Mouse (Mus musculus) CH12.LX (cell line): ENCODE measurements around the gene Micall2. TPM values are rescaled to one million over a fixed set of nuclear protein-coding genes. Genes with fewer than 3 reads are reported as not detected.

ENCODE experiments used
- DNase-seq: peaks from one replicate; pipeline ENCODE4 v3.0.0-alpha.2; 2013; ENCODE audit errors: extremely low read depth
- H3K27ac ChIP-seq: 2 replicates; pipeline ENCODE4 v1.5.1; 2012; ENCODE audit warnings: low read depth, mild to moderate bottlenecking, control low read depth, moderate library complexity; ENCODE audit not compliant: insufficient read depth
- H3K27me3 ChIP-seq: replicated peaks from 2 replicates; pipeline ENCODE3; 2012; ENCODE audit warnings: inconsistent platforms
- H3K36me3 ChIP-seq, 2 experiments: replicated peaks in 1 of 2; 2 replicates each; pipeline versions ENCODE3 to v1.6.1; 2012; ENCODE audit warnings: inconsistent platforms in 1 of 2, low read length in 1 of 2, mild to moderate bottlenecking in 1 of 2, mixed read lengths in 1 of 2, moderate library complexity in 1 of 2; ENCODE audit not compliant: control insufficient read depth in 1 of 2, insufficient read depth in 1 of 2
- H3K4me1 ChIP-seq, 2 experiments: 2 replicates each; pipeline ENCODE4 v1.6.1; 2012; ENCODE audit warnings: inconsistent platforms in 1 of 2, moderate library complexity in 1 of 2; ENCODE audit not compliant: insufficient read depth in 2 of 2, control insufficient read depth in 1 of 2
- H3K4me2 ChIP-seq: 2 replicates; pipeline ENCODE4 v1.6.1; 2012; ENCODE audit warnings: low read depth, mild to moderate bottlenecking, control low read depth; ENCODE audit not compliant: poor library complexity, insufficient read depth, severe bottlenecking
- H3K4me3 ChIP-seq, 3 experiments: fragments of 150-350 bp in 1 of 3; sonication (generic) in 1 of 3; replicated peaks in 1 of 3; 2 replicates each; pipeline versions ENCODE3 to v1.5.1; 2011 to 2012; ENCODE audit warnings: low read depth in 2 of 3, low read length in 2 of 3, mild to moderate bottlenecking in 2 of 3, moderate library complexity in 2 of 3, control low read depth in 1 of 3, improper control_type of control experiment in 1 of 3, inconsistent platforms in 1 of 3, mixed read lengths in 1 of 3; ENCODE audit not compliant: poor library complexity in 1 of 3
- H3K79me2 ChIP-seq: replicated peaks from 2 replicates; pipeline ENCODE4 v1.6.1; 2012; ENCODE audit warnings: mild to moderate bottlenecking, moderate library complexity; ENCODE audit not compliant: control insufficient read depth, poor library complexity, insufficient read depth, severe bottlenecking; ENCODE audit errors: extremely low read depth
- H3K9ac ChIP-seq: 2 replicates; pipeline ENCODE4 v1.6.1; 2012; ENCODE audit warnings: low read depth, mild to moderate bottlenecking, control low read depth, moderate library complexity; ENCODE audit not compliant: insufficient read depth
- H3K9me3 ChIP-seq: replicated peaks from 2 replicates; pipeline ENCODE3; 2012; ENCODE audit warnings: low read length, inconsistent platforms, mixed read lengths
- BHLHE40 ChIP-seq: IDR thresholded peaks from 2 replicates; pipeline ENCODE4 v1.6.1; 2011; ENCODE audit warnings: mild to moderate bottlenecking, low read depth, low read length, improper control_type of control experiment
- CHD1 ChIP-seq: IDR thresholded peaks from 2 replicates; pipeline ENCODE4 v1.6.1; 2012; ENCODE audit warnings: low read depth, low read length, improper control_type of control experiment, inconsistent platforms
- E2F4 ChIP-seq: IDR thresholded peaks from 2 replicates; pipeline ENCODE4 v1.6.1; 2011; ENCODE audit warnings: low read depth, low read length, improper control_type of control experiment; ENCODE audit not compliant: insufficient replicate concordance
- ELF1 ChIP-seq: IDR thresholded peaks from 2 replicates; pipeline ENCODE4 v1.6.1; 2014; ENCODE audit warnings: low read depth, mild to moderate bottlenecking, inconsistent platforms, low read length, improper control_type of control experiment
- EP300 ChIP-seq: IDR thresholded peaks from 2 replicates; pipeline ENCODE4 v1.6.1; 2011; ENCODE audit warnings: low read length, improper control_type of control experiment
- ETS1 ChIP-seq: conservative IDR thresholded peaks from 2 replicates; pipeline ENCODE4 v1.6.1; 2012; ENCODE audit warnings: low read depth, mild to moderate bottlenecking, inconsistent platforms, low read length, improper control_type of control experiment, moderate library complexity
- HCFC1 ChIP-seq: IDR thresholded peaks from 2 replicates; pipeline ENCODE4 v1.6.1; 2012; ENCODE audit warnings: low read depth, mild to moderate bottlenecking, inconsistent platforms, low read length, improper control_type of control experiment
- IRF4 ChIP-seq: IDR thresholded peaks from 2 replicates; pipeline ENCODE4 v1.6.1; 2014; ENCODE audit warnings: low read depth, mild to moderate bottlenecking, inconsistent platforms, low read length, improper control_type of control experiment
- MAX ChIP-seq: IDR thresholded peaks from 2 replicates; pipeline ENCODE4 v1.6.1; 2011; ENCODE audit warnings: low read length, improper control_type of control experiment
- MEF2A ChIP-seq: IDR thresholded peaks from 2 replicates; pipeline ENCODE4 v1.6.1; 2014; ENCODE audit warnings: low read depth, mild to moderate bottlenecking, inconsistent platforms, low read length, improper control_type of control experiment, borderline replicate concordance
- MXI1 ChIP-seq: IDR thresholded peaks from 2 replicates; pipeline ENCODE4 v1.6.1; 2011; ENCODE audit warnings: mild to moderate bottlenecking, low read depth, low read length, improper control_type of control experiment
- MYC ChIP-seq: IDR thresholded peaks from 2 replicates; pipeline ENCODE4 v1.6.1; 2011; ENCODE audit warnings: low read depth, mild to moderate bottlenecking, improper control_type of control experiment, low read length
- NRF1 ChIP-seq: IDR thresholded peaks from 2 replicates; pipeline ENCODE4 v1.6.1; 2014; ENCODE audit warnings: low read depth, mild to moderate bottlenecking, inconsistent platforms, low read length, improper control_type of control experiment, moderate library complexity
- POLR2A ChIP-seq: IDR thresholded peaks from 2 replicates; pipeline ENCODE4 v1.6.1; 2011; ENCODE audit warnings: low read depth, mild to moderate bottlenecking, improper control_type of control experiment, low read length
- SIN3A ChIP-seq: IDR thresholded peaks from 2 replicates; pipeline ENCODE4 v1.6.1; 2012; ENCODE audit warnings: low read length, improper control_type of control experiment, inconsistent platforms
- TCF12 ChIP-seq: IDR thresholded peaks from 2 replicates; pipeline ENCODE4 v1.6.1; 2014; ENCODE audit warnings: low read depth, mild to moderate bottlenecking, inconsistent platforms, low read length, improper control_type of control experiment
- UBTF ChIP-seq: IDR thresholded peaks from 2 replicates; pipeline ENCODE4 v1.6.1; 2012; ENCODE audit warnings: low read depth, mild to moderate bottlenecking, inconsistent platforms, low read length, improper control_type of control experiment, moderate library complexity
- USF1 ChIP-seq: IDR thresholded peaks from 2 replicates; pipeline ENCODE4 v1.6.1; 2014; ENCODE audit warnings: low read depth, mild to moderate bottlenecking, inconsistent platforms, low read length, improper control_type of control experiment
- USF2 ChIP-seq: conservative IDR thresholded peaks from 2 replicates; pipeline ENCODE4 v1.6.1; 2011; ENCODE audit warnings: low read depth, low read length, improper control_type of control experiment
- ZMIZ1 ChIP-seq: IDR thresholded peaks from 2 replicates; pipeline ENCODE4 v1.6.1; 2012; ENCODE audit warnings: low read depth, mild to moderate bottlenecking, inconsistent platforms, low read length, improper control_type of control experiment
- ZNF384 ChIP-seq: IDR thresholded peaks from 2 replicates; pipeline ENCODE4 v1.6.1; 2012; ENCODE audit warnings: low read depth, low read length, improper control_type of control experiment, inconsistent platforms
- dilution Hi-C: fragments of 300-500 bp; cut with MboI; formaldehyde crosslinking; loops from 2 replicates; pipeline ENCODE4 v1.14.3; 2020; ENCODE audit warnings: low sequenced_read_pairs; ENCODE audit not compliant: extremely low pct_unique_long_range_greater_than_20kb, extremely low pct_ligation_motif_present
- in situ Hi-C: fragments of 300-500 bp; cut with MboI; formaldehyde crosslinking; loops from 3 replicates; pipeline ENCODE4 v1.14.3; 2019; ENCODE audit warnings: low sequenced_read_pairs, low pct_ligation_motif_present, low pct_unique_long_range_greater_than_20kb, mixed read lengths
- polyA plus RNA-seq: library from polyadenylated mRNA; unstranded; fragments of >175 nt; gene quantifications from 2 replicates; pipeline ENCODE4 v1.2.1, GENCODE M21; 2012; ENCODE audit warnings: low read depth; ENCODE audit not compliant: insufficient read length
- total RNA-seq, 2 experiments: library from RNA; depleted of rRNA; stranded (reverse); fragments of 300-350 nt in 1 of 2; fragments of >200 nt in 1 of 2; gene quantifications; 2 replicates each; pipeline ENCODE4 v1.2.3; 2012 to 2014

Gene Micall2
- total and polyA plus RNA-seq, 3 experiments, result 1.3 to 3.0 (median 1.7) TPM

DNA sequence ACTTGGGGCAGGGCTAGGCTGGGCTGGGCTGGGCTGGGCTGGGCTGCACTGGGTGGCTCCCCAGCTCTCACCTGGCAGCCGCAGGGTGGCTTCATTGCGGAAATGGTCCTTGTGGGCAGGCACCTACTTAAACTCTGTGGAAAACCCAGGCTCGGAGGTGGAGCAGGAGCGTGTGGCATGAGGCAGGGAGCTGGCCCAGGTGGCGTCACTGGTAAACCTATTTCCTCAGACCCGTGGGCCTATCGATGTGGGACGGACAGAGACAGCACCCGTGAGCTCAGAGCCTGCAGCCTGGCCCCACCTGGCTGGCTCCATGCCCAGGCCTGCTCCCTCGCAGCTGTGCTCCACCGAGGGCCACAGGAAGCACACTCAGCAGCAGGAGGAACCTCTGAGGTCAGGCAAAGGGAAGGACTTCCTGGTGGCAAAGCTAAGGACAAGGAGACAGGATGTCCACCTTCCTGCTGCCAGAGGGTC lies 3.5 kb downstream of the Micall2 start:
- H3K79me2 ChIP-seq, result no peaks in the 10 kb centered on the region
- no peaks in the 10 kb centered on the region for H3K9me3 ChIP-seq
- dilution Hi-C loops (no loop called here), in situ Hi-C loops (no loop called here)
- peaks cover 25 to 86% of the 10 kb centered on the region in 2 experiments for H3K4me1 ChIP-seq
- no peak overlapping the region; the same call in 1 of the 2 replicates for H3K9ac ChIP-seq
- peak; percentile 45; the same call in 1 of the 2 replicates for TF ChIP-seq ZMIZ1
- no peak for TF ChIP-seq MEF2A
- TF ChIP-seq ETS1, result peak; percentile 74
- TF ChIP-seq MXI1, result peak; percentile 34; the same call in 1 of the 2 replicates
- TF ChIP-seq EP300, result peak; percentile 58
- peak; percentile 58; the same call in 1 of the 2 replicates for TF ChIP-seq SIN3A
- 0 out of 2 replicates have a peak, but pooled peaks have one; percentile 48 for TF ChIP-seq UBTF
- TF ChIP-seq E2F4, result no peak
- TF ChIP-seq IRF4, result 0 out of 2 replicates have a peak, but pooled peaks have one; percentile 13
- peak; percentile 41; the same call in 1 of the 2 replicates for TF ChIP-seq POLR2A
- TF ChIP-seq BHLHE40, result peak; percentile 68
- TF ChIP-seq CHD1, result no peak
- TF ChIP-seq ZNF384, result no peak
- TF ChIP-seq NRF1, result 0 out of 2 replicates have a peak, but pooled peaks have one; percentile 22
- TF ChIP-seq USF1, result no peak
- TF ChIP-seq USF2, result no peak
- peak; percentile 72; the same call in 1 of the 2 replicates for TF ChIP-seq TCF12
- 0 out of 2 replicates have a peak, but pooled peaks have one; percentile 44 for TF ChIP-seq MAX
- TF ChIP-seq HCFC1, result peak; percentile 45; the same call in 1 of the 2 replicates
- TF ChIP-seq MYC, result 0 out of 2 replicates have a peak, but pooled peaks have one; percentile 43
- TF ChIP-seq ELF1, result peak; percentile 64
- H3K4me2 ChIP-seq, result peak overlapping the region; percentile 26
- DNase-seq, result peak; percentile 67
- H3K27ac ChIP-seq, result peak overlapping the region; percentile 23
- peak overlapping the region in 2 of 3 experiments; percentile 5 to 40 for H3K4me3 ChIP-seq
- H3K36me3 ChIP-seq, result peaks cover 0 to 6% of the 10 kb centered on the region in 2 experiments
- H3K27me3 ChIP-seq, result no peaks in the 10 kb centered on the region
